Mouse (Mus musculus) mouse trophoblast stem cell (cell line): ENCODE data around the gene Cyyr1.
"Not testable (repeated sequence)": the region's sequence is repeated elsewhere in the genome, so short reads cannot be mapped to it uniquely, and the experiment has no call there.

Experiments used
- in situ Hi-C, 2 experiments: fragments of 300-500 bp; cut with MseI, MboI; formaldehyde crosslinking; loops; 2 replicates in 1 of 2; 3 replicates in 1 of 2; pipeline ENCODE4 v1.15.1; 2025

The Cyyr1 gene

DNA sequence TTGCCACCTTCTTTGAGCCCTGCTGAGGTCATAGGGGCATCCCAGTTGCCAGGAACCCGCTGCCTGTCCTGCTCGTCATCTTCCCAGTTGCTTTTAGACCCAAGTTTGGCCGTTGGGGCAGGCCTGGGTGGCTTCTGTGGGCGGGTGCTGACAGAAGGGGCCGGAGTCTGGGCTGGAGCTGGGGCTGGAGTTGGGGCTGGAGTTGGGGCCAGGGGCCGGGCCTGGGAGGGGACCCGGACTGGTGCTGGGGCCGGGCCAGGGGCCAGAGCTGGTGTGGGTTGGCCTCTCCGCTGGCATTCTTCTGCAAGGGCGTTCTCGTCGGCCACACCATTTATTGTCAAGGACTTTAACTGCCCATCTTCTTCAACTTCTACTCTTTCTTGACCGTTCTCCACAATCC, at the start of gene Cyyr1:
TSS of gene Cyyr1 (minus strand) at position 101 of the 400 bp plus-strand sequence.
- in situ Hi-C loops = not testable (repeated sequence)

DNA sequence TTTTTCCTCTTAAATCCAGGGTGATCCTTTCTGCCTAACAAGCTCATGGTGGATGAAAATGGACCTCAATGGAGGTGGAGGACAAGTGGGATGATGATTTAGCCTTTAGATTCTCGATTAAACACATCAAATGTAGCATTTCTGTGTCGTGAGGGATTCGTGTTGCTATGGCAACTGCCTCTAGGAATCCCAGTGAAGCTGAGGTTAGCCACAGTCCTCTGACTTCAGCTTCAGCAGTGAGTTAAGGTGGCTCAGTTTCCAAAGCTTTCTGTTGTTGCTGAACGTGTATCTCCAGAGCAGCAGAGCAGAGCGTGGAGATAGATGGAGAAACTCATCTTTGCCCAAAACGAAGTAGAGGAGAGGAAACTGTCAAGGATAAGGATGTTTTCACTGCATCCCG, 35.6 kb upstream of the Cyyr1 start:
- in situ Hi-C loops = no loop called here

DNA sequence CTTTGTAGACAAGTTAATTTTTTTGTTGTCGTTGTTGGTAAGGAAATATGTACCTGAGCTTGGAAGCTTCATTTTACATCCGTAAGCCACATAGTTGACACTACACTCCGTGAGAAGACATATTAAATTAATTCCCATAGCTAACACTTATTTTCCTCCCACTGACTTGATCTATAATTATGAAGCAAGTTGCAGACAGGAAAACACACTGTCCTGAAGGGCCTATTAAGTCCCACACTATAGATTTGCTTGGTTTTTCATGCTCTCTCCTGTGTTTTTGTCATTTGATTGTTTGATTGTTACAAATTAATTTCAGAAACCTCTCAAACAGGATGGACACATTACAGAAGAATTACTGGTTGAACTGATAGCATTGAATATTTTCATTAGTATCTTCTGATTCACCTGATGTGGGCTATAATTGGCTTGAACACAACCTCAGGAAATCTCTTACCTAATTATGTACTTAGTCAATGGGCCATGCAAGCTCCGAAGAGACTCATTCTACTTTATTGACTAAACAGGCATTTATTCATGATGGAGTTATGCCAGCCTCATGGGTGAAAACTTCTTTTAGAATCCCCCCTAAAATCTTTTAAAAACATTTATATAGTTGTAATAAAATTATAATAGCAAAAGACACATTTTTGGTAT, 34.5 kb upstream of the Cyyr1 start:
- in situ Hi-C loops = no loop called here

DNA sequence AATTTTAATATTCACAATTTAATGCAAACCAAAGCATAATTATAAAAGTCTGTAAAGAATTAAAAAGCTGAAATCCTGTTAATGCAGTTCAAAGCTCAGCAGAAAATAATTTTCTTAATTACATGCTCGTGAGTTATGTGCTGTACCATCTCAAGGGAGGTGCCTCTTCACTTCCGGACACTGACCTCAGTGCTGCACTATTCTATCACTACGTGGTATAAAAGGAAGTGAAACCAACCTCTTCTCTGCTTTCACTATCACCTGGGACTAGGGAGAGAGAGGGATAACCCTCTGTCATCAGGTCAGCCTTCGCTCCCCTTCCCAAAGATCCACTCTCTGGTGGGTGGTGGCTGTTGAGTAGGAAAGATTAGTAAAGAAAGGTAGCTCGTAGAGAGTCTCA, 13.3 kb upstream of the Cyyr1 start:
- in situ Hi-C loops = no loop called here

DNA sequence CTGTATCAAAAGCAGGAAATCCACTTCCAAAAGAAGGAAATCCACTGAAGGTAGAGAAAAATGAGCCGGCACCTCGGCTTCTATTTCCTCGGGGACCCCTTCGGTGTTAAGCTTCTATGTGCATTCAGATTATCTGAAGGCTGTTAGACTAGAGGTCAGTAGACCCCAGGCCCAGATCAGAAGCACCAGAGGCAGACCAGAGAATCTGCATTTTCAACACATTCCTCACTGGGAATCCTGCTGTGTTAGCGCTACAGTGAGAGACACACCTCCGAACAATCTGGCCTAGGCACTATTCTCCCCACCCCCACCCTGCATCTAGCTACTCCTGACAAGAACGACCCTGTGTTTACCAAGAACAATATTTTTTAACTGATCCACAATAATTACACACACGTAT, 641 bp upstream of the Cyyr1 start:
- in situ Hi-C loops = no loop called here

DNA sequence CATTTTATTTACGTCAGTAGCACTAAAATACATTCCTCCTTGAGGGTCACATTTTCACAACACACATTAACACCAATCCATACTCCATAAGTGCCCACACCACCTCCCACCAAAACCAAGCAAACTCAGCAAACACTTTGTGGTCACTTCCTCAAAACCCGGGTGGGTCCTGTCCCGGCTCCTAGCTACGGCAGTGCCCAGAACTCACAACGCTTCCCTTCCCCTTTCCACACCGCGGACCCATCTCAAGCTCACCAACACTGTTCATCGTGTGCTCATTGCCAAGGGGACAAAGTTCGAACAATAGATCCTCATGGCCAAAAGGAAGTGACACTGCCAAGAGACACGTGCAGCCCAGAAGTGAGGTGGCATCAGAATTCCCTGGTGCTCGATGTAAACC, 1.2 kb downstream of the Cyyr1 start:
- in situ Hi-C loops = not testable (repeated sequence)

DNA sequence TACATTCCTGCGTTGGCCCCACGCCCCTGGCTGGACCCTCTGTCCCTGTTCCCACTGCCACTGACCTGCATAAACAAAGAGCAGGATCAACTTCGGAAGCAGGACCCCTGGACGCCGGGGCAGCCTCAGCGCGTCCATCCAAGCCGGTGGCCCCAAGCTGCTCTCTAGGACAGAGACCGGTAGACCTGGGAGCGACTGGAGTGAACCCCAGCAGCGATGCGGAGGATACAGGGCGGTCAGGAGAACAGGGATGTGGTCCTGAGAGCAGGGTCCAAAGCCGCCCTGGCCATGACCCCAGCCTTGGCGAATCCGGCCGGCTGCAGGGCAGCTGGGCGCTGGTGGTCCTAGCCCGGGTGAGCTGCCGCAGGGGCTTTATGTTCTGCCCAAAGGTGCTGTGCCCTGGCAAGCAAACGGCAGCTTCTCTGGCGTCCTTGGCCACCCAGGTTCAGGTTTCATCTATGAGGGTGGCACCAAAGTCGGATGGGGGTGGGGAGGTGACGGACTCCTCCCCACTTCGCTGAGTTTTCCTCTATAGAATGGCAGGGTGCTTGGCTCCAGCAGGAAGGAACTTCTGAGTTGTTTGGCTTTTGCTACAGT, 3.1 kb downstream of the Cyyr1 start:
- in situ Hi-C loops = no loop called here

DNA sequence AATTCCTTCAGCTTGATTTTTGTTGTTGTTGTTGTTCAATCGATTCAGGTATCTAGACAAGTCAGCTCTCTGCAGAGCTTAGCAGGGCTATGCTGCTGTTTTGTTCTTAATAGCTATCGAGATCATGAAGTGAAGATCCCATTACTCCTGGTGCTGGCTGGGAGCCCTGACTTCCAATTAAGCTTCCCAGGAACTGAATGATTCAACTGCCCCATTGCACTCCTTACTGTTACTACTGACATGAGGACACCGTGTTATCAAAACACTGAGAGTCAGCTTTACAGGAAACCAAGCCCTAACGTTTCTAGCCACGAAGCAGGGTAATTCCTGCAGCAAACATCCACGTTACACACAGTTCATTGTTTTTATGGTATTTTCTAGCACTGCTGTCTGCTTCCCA, 6.7 kb downstream of the Cyyr1 start:
- in situ Hi-C loops = no loop called here

DNA sequence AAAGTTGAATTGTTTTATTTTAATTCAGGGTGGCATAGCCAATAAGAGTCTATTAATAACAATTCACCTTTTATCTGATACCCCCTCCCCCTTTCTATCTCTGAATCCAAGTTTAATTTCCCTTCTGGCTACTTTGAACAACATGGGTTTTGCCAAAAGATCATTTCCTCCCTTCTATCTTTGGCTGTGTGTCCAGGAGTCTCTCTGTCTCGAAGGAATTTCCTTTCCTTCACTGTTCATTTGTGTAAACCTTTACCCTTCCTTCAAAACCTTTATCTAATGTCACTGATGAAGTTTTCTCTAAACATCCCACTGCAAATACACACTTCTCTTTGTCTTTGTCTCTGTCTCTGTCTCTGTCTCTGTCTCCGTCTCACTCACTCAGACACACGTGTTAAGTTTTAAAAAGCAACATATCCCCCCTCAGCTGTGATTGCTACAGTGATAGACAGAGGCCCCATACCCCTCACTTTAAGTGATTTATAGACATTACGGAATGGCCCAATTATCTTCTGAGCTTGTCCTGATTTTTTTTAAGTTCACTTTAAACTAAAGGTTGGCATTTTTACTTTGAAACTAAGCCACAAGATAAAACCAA, 11.4 kb downstream of the Cyyr1 start:
- in situ Hi-C loops = no loop called here

DNA sequence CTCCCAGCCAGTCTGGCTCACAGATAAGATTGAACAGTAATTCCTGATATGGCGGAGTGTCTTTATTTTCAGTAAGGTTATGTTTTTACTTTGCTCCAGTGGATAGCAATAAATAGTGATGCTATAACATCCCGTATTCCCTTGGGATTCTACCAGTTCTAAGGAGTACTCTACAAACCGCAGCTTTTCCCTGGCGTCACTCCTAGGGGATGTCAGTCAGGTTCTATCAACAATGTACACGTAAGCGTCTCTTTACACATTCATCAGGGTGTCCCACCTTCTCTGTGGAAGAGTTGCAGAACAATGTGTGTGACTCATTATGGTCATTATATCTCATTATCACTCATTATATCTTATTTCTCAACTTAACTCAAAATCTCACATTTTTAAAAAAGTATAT, 12.2 kb downstream of the Cyyr1 start:
- in situ Hi-C loops = no loop called here

DNA sequence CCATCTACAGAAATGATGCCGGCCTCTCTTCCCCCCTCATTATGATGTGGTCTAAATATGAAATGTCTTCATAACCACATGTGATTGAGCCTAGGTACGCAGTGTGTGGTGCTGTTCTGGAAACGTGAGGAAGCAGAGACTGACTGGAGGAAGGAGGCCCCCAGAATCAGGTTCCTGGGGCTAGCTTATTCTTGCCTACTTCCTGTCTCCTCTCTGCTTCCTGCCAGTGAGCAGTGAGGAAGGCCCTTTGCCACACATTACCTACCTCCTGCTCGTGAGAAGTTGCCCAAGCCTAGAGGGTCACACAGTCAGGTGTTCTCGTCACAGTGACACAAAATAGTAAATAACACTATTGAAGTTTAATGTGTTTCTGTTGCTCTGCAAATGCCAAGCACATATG, 14.8 kb downstream of the Cyyr1 start:
- in situ Hi-C loops = no loop called here

DNA sequence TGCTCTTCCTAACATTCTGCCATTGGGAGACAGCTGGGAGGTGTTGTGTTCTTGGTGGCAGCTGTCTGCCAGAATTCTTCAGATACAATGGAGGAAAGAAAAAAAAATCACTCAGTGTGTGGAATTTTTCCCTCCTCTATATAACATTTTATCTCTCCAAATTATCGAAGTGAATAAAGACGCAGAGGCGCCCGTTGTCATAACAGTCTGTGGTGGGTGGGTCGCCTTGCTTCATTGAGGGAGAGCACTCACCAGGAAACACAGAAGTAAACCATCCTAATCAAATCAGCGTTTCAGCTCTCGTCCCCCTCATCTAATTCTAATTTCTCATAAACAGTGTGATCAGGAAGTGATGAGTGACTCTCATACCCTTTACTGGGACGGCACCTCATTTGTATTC, 17.1 kb downstream of the Cyyr1 start:
- in situ Hi-C loops = no loop called here

DNA sequence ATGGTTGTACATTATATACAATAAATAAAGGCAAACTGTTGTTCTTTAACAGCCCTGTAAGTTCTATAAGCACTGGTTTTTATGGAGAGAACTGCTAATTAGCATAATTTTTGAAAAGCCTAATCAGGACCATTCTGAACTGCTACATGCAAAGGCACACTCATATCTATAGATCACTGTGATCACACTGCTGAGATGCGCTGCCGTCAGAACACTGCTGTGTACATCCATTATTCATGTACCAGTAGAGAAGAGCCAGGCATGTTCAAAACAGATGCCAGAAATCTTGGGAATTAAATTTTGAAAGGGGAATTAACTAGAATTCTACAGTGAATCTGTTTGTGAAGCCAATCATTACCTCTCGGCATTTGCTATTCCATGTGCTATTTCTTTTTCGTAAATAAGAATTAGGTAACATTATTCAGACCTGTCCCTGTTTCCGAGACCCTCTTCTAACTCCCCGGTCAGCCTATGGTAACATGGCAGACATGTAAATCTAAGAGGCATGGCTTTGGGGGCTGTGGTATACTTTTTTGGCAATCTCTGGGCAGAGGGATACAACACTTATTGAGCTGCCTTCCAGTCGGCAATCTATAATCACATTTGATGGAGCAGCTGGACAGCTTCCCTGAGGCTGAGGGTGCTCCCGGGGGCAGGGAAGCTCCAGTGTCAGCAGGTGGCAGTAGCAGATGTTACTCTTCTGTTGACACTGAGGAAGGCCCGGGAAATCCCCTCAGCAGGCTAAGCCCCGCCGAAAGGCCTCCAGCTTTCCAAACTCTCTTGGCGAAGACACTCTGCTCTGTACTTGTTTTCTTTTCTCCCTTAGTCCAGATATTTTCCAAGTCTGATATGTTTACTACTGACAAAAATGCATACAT, 25.2 kb downstream of the Cyyr1 start:
- in situ Hi-C loops = no loop called here

DNA sequence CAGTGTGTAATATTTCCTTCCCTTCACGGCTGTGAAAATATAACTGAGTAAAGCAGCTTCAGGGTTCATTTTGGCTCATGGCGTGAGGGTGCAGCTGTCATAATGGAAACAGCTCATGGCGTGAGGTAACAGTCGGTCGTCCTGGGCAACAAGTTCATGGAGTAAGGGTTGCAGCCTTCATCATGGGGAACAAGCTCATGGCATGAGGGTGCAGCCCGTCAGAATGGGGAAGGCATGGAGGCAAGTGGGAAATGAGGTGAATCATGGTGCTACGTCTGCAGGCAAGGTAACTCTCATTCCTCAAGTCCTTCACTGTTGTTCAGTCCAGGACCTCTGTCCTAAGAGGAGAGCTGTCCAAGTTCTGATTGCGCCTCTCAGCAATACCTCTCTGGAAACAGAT, 28.6 kb downstream of the Cyyr1 start:
- in situ Hi-C loops = no loop called here

DNA sequence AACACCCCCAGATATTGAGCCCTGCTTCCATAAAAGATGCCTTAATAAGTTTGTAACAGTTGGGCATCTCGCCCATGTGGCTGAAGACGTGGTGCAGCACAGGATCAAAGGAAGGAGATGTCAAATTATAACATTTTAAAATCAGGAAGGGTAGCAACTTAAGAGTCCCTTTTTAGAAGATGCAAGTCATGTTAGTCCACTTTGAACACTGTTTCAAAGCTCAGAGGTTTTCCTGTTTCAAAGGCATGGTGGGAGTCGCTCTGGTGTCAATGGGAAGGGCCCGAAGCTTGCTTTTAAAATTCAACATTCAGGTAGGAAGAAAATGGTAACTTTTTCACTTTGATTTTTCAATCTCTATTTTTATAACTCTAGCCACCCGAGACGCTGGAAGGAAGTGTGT, 45.9 kb downstream of the Cyyr1 start:
- in situ Hi-C loops = no loop called here

DNA sequence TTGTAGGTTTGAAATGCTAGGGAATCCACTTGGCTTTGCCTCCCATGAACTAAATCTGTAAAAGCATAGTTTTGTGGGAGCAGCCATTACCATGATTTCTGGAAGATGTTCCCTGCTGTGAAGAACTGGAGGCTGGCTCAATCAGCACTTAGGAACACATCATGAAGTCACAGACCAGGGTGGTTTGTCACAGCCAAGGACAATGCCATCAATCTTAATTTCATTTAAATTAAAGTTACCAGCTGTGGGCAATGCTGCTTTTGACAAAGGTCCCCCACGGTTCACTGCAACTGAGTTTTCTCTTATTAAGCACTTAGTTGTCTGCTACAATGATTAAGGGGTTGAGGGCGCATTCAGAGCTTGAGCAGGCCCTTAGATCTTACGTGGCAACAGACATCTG, 48.1 kb downstream of the Cyyr1 start:
- in situ Hi-C loops = no loop called here

DNA sequence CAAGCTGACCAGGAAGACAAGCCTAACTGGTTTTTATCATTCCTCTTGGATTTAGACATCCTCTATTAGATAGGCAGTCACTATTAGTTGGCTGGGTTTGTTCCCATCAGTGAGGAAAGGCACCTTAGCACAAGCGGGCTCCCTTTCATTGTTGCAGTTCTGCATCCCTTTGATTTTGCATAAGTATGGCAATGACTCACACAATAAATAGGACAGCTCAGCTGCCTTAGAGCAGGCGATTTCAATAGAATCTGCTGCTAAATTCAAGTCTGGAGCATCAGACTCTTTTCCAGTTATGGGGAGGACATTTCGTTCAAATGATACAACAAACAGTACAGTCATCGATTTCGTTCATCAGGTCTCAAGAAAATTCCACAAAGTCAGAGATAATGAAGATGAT, 49.8 kb downstream of the Cyyr1 start:
- in situ Hi-C loops = no loop called here

DNA sequence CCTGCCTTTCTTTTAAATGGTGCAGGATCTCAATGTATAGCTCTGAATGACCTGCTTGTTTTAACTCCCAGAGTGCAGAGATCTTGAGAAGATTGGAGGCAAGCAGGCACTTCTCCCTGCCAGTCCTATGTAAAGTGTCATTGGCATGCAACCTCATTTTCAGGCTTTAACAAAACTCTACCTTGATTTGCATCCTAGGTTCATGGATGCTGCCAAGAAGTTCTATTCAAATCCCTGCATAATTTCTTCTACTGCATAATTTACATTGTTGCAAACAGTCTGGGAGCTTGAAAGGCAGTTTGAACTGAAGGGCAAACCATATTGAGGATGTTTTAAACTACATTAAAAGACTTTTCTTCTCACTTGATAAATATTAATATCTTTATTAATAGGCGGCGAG, 57.4 kb downstream of the Cyyr1 start:
- in situ Hi-C loops = no loop called here

DNA sequence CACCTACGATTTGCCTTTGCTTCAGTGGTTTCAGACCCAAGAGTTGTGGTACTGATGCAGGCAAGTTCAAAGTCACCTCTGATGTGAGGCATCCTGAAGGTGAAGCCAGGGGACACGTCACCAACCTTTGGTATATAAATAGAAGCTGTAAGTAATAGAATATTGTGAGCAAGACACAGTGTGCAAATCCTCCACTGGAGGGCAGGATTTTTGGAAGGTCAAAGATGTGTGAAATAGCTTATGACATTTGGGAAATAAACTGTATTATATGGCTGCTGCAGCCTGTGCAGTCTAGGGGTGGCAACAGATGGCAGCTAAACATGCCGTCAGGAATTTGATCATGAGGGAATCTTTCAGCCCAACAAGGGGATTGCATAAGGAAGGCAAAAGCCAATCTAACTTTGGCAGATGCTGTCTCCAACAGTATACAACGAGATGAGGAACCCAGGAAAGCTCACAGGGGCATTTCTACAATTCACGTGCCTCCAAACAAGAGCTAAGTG, 65.0 kb downstream of the Cyyr1 start:
- in situ Hi-C loops = no loop called here

DNA sequence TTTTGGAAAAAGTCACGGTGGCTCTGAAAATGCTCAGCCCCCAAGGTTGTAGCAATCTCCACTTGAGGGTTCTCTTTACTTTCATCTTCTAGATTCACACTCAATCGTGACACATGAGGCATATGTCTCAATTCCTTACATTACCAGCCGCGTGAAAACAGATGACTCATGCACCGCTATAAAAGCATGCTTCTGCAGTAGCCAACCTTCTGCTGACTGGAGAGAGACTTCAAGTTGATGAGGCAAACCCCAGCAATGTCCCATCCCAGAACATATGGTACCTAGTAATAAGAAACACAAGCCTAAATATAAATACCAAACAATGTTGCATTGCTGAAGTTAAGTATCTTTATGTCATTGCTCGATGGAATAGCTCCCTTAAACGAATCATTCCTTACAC, 65.9 kb downstream of the Cyyr1 start:
- in situ Hi-C loops = no loop called here

DNA sequence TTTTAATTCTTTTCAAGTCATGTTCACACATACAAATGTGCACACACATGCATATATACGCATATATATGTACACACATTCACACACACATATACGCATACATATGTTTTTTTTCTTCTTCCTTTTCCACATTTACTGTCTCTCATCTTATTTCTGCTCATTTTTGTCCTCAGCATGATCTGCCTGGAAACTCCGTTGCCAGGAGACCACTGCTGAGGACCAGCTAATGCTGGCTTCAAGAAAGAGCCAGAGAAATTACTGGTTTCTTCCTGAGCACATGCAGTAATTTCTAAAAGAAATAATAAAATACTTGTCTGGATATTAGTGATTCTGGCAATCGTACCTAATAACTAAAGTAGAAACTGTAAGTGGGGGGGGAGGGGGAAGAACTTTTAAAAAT, 68.6 kb downstream of the Cyyr1 start:
- in situ Hi-C loops = no loop called here

DNA sequence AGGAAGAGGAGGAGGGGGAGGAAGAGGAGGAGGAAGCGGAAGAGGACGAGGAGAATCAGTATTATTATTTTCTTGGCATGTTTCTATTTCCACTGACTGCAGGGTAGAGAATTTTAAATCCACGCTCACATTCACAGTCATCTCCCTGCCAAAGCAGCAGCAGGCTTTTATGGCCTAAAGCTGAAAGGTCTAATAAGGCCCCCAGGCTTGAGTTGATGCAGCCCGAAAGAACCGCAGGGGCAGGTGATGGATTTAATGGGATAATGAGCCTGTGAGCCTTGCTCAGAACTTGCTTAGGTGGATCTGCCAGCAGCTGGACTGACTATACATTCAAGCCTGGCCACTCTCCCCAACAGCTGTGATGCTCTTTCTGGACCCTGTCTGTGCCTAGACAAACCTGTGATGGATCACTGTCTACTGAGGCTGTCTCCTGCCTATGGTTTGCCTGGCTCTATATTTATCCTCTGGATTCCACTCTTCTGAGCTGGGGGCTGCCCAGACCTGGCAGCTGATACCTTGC, 78.6 kb downstream of the Cyyr1 start:
- in situ Hi-C loops = no loop called here
